Mouse (Mus musculus): ENCODE measurements around the gene Ptch2. TPM values are rescaled to one million over a fixed set of nuclear protein-coding genes. Genes with fewer than 3 reads are reported as not detected.

Ptch2 gene
- polyA plus RNA-seq, 1 experiment from 2014 or later, result 0.51 TPM

DNA sequence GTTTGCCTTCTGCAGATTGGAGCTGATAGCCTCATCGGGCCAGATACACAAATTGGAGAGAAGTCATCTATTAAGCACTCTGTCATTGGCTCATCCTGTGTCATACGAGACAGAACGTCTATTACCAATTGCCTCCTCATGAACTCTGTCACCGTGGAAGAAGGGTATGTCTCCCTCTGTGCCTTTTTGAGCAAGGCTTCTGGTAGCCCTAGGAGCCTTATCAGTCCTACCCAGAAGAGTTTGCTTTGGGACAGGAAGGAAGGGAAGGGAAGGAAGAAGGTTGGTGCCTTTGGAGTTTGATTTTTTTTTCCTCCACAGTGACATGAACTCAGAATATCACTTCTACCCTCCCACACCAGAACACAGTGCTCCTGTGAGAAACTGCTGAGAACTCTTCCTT is 25.3 kb upstream of the Ptch2 start:
- Histone ChIP-seq H3K9me3 (replicated peaks) (no peaks in the 10 kb centered on the region), H3K27me3 (no peaks in the 10 kb centered on the region), H3K36me3 (peaks cover 82% of the 10 kb centered on the region), H3K4me2 (no peak overlapping the region), H3K4me3 (replicated peaks) (no peak overlapping the region), H3K27ac (peak overlapping the region; percentile 30; the same call in 1 of the 2 replicates), H3K9ac (no peak overlapping the region), H3K4me1 (replicated peaks) (peaks cover 16% of the 10 kb centered on the region)
- ATAC-seq (ENCODE audit: low read depth) (peak; percentile 62), DNase-seq (no peak)
- 20% methylated on average over 4 of the region's 4 CpGs for WGBS (ENCODE audit: insufficient replicate concordance)

DNA sequence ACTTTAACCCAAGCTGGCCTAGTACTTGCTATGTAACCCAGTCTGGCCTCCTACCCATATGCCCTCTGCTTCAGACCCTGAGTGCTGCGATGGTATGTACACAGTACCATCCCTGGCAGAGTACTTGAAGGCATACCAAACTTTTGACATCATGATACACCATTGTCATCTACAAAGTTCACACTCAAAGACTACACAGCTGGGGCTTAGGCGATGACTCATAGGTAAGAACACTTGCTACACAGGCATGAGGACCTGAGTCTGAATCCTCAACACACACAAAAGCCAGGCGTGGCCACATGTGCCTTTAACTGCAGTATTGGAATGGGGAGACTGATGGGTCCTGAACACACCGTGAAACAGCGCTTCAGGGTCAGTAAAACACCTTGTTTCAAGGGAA is 24.7 kb upstream of the Ptch2 start:
- Histone ChIP-seq H3K9ac (no peak overlapping the region), H3K36me3 (peaks cover 83% of the 10 kb centered on the region), H3K4me2 (no peak overlapping the region), H3K9me3 (replicated peaks) (no peaks in the 10 kb centered on the region), H3K4me3 (replicated peaks) (no peak overlapping the region), H3K4me1 (replicated peaks) (peaks cover 16% of the 10 kb centered on the region), H3K27ac (peak overlapping the region; percentile 31; the same call in 1 of the 2 replicates), H3K27me3 (no peaks in the 10 kb centered on the region)
- WGBS (ENCODE audit: insufficient replicate concordance), result 90% methylated on average over 5 of the region's 5 CpGs
- DNase-seq, result no peak
- no peak for ATAC-seq (ENCODE audit: low read depth)

- H3K36me3 ChIP-seq, result peaks cover 20% of the 10 kb centered on the region
- peak overlapping the region; percentile 47 for H3K9ac ChIP-seq
- WGBS (ENCODE audit: insufficient replicate concordance), result 71% methylated on average over 7 of the region's 7 CpGs
- H3K27me3 ChIP-seq, result no peaks in the 10 kb centered on the region
- peak overlapping the region; percentile 81 for H3K27ac ChIP-seq
- peak; percentile 54 for ATAC-seq (ENCODE audit: low read depth)
- H3K4me2 ChIP-seq, result peak overlapping the region; percentile 5; the same call in 1 of the 2 replicates
- H3K9me3 ChIP-seq (replicated peaks), result no peaks in the 10 kb centered on the region
- H3K4me1 ChIP-seq (replicated peaks), result peaks cover 52% of the 10 kb centered on the region
- DNase-seq, result peak; percentile 28
- no peak overlapping the region for H3K4me3 ChIP-seq (replicated peaks)
These were observed 7.8 kb upstream of the Ptch2 start for GRCm38 (mm10) chr4:117087948-117088640.

DNA sequence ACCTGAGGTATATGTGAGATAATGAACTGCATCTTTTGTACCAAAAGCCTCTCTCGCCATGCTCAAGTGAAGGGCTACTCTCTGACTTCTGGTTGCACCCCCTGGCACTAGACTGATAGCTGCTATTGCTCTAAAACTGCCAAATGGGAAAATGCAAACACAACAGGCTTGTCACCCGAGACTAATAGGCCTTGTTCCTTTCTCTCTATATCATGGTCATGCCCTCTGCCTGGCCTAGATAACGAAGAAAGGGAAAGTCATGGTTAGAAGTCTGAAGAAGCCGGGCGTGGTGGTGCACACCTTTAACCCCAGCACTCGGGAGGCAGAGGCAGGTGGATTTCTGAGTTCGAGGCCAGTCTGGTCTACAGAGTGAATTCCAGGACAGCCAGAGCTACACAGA is 5.3 kb upstream of the Ptch2 start:
- Histone ChIP-seq H3K4me2 (peak overlapping the region; percentile 28), H3K9ac (peak overlapping the region; percentile 15; the same call in 1 of the 2 replicates), H3K9me3 (replicated peaks) (no peaks in the 10 kb centered on the region), H3K27ac (peak overlapping the region; percentile 85), H3K4me3 (replicated peaks) (no peak overlapping the region), H3K27me3 (peaks cover 17% of the 10 kb centered on the region), H3K4me1 (replicated peaks) (peaks cover 48% of the 10 kb centered on the region), H3K36me3 (peaks cover 19% of the 10 kb centered on the region)
- 22% methylated on average over 7 of the region's 7 CpGs for WGBS (ENCODE audit: insufficient replicate concordance)
- DNase-seq (peak; percentile 64), ATAC-seq (ENCODE audit: low read depth) (peak; percentile 89)

DNA sequence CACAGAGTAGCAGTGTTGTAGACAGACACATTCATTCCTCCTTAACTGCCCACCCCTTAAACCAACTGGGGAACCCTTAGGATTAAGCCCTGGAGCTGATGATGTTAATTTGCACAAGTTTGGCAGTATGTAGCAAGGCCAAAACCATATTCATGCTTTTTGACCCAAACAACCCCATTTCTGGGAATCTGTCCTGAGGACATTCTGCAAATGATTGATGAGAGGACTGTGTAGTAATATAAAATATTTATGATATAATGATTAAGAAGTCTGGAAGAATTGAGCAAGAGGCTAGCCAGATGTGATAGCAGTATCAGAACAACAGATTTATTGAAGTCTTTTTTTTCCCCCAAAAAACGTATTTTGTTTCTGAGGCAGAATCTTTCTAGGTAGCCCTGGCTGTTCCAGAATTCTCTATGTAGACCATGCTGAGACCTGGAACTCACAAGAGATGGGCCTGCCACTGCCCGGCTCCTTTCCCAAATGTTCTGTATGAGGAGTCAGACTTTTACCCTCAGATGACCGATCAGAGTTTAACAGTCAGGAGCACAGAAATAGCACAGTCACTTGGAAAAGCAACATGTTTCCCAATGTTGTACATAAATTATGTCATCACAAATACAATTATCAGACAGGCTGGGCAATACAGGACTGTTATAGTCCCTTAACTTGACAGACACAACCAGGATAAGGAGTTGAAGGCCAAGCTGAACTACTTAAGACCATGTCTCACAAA is 1.1 kb upstream of the Ptch2 start:
- no peak for ATAC-seq (ENCODE audit: low read depth)
- H3K27ac ChIP-seq, result no peak overlapping the region

DNA sequence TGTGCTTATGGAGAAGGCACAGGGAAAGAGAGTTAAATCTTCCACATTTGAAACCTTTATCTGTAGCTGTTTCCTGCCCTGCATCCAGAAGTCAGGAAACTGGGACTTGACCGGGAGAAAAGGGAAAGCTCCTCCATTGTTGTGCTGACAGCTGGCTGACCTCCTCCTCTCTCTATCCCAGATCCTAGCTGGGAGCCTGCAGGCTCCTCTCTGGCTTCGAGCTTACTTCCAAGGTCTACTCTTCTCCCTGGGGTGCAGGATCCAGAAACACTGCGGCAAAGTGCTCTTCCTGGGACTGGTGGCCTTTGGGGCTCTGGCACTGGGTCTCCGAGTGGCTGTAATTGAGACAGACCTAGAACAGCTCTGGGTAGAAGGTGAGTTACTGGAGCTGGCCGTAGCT is 791 bp downstream of the Ptch2 start:
- no peak for DNase-seq
- Histone ChIP-seq H3K4me1 (replicated peaks) (peaks cover 17% of the 10 kb centered on the region), H3K27me3 (peaks cover 49% of the 10 kb centered on the region), H3K9ac (no peak overlapping the region), H3K9me3 (replicated peaks) (no peaks in the 10 kb centered on the region), H3K4me3 (replicated peaks) (peak overlapping the region; percentile 58), H3K36me3 (no peaks in the 10 kb centered on the region), H3K27ac (no peak overlapping the region), H3K4me2 (peak overlapping the region; percentile 71)
- no peak for ATAC-seq (ENCODE audit: low read depth)
- 31% methylated on average over 5 of the region's 5 CpGs for WGBS (ENCODE audit: insufficient replicate concordance)

More for the DNA sequence above, 1.1 kb upstream of the Ptch2 start:
- Histone ChIP-seq H3K9ac (no peak overlapping the region), H3K4me3 (replicated peaks) (no peak overlapping the region), H3K36me3 (no peaks in the 10 kb centered on the region), H3K4me2 (no peak overlapping the region), H3K4me1 (replicated peaks) (peaks cover 32% of the 10 kb centered on the region), H3K27me3 (peaks cover 49% of the 10 kb centered on the region), H3K9me3 (replicated peaks) (no peaks in the 10 kb centered on the region)
- DNase-seq, result no peak
- 73% methylated on average over 3 of the region's 3 CpGs for WGBS (ENCODE audit: insufficient replicate concordance)

DNA sequence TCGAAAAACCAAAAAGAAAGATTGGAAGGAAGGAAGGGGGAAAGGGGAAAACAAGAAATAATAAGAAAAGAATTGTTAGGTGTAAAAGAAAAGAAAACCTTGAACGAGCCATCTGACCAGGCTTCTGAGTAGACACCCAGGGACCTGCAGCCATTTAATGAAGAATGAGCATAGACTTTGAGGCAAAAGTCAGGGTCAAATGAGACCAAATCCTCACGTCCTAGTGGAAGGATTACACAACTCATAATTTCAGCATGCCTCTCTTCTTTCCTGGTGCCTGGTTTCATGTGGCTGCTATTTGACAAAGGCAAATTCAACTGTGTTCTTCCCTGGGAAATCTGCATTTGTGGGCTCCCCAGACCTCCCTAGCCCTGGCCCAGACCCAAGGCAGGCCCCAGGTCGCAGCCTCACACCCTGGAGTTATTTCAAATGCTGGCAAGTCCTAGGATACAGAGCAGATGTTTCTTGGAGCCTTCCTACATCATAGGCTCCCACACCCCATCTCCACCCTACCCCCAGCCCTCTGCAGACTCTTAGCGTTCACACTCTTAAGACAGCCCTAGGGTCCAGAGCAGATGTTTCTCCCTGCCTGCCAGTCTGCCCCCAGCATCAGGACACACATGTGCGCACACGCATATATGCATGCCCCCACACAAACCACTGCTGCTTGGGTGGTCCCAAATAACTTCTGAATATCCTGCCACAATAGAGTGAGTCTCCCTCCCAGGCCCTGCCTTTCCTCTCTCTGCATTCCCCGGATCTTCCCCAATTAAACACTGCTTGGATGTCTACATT is 2.3 kb downstream of the Ptch2 start:
- Histone ChIP-seq H3K4me1 (replicated peaks) (peaks cover 17% of the 10 kb centered on the region), H3K27me3 (peaks cover 49% of the 10 kb centered on the region), H3K9ac (no peak overlapping the region), H3K4me2 (no peak overlapping the region), H3K9me3 (replicated peaks) (no peaks in the 10 kb centered on the region), H3K36me3 (no peaks in the 10 kb centered on the region), H3K4me3 (replicated peaks) (no peak overlapping the region), H3K27ac (peak overlapping the region; percentile 3; the same call in 1 of the 2 replicates)
- no peak for ATAC-seq (ENCODE audit: low read depth)
- DNase-seq, result no peak
- WGBS (ENCODE audit: insufficient replicate concordance), result 58% methylated on average over 8 of the region's 8 CpGs

DNA sequence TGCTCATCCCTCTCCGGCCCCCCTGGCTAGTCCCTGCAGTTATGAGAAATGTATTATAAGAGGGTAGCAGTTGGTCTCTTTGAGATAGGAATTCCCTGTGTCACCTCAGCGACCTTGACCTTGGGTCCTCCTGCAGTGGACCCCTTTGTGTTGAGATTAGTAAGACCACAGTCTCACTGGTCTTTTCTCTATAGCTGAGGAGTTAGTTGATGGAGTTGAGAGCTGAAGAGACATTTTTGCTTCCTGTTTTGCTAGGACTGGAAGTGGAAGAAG is 2.8 kb downstream of the Ptch2 start:
- no peak overlapping the region for H3K9ac ChIP-seq
- no peak overlapping the region for H3K4me2 ChIP-seq
- H3K27me3 ChIP-seq, result peaks cover 49% of the 10 kb centered on the region
- ATAC-seq (ENCODE audit: low read depth) (no peak), DNase-seq (no peak)
- H3K9me3 ChIP-seq (replicated peaks), result no peaks in the 10 kb centered on the region
- no peak overlapping the region for H3K27ac ChIP-seq
- H3K36me3 ChIP-seq, result no peaks in the 10 kb centered on the region
- 54% methylated on average over 2 of the region's 2 CpGs for WGBS (ENCODE audit: insufficient replicate concordance)
- peaks cover 17% of the 10 kb centered on the region for H3K4me1 ChIP-seq (replicated peaks)
- H3K4me3 ChIP-seq (replicated peaks), result no peak overlapping the region

- Histone ChIP-seq H3K27ac (no peak overlapping the region), H3K4me2 (no peak overlapping the region), H3K9me3 (replicated peaks) (no peaks in the 10 kb centered on the region), H3K36me3 (no peaks in the 10 kb centered on the region), H3K4me3 (replicated peaks) (no peak overlapping the region), H3K9ac (no peak overlapping the region), H3K4me1 (replicated peaks) (peaks cover 17% of the 10 kb centered on the region), H3K27me3 (peaks cover 38% of the 10 kb centered on the region)
- 68% methylated on average over 4 of the region's 4 CpGs for WGBS (ENCODE audit: insufficient replicate concordance)
- no peak for DNase-seq
- no peak for ATAC-seq (ENCODE audit: low read depth)
These were observed 4.2 kb downstream of the Ptch2 start for GRCm38 (mm10) chr4:117100036-117100435.

DNA sequence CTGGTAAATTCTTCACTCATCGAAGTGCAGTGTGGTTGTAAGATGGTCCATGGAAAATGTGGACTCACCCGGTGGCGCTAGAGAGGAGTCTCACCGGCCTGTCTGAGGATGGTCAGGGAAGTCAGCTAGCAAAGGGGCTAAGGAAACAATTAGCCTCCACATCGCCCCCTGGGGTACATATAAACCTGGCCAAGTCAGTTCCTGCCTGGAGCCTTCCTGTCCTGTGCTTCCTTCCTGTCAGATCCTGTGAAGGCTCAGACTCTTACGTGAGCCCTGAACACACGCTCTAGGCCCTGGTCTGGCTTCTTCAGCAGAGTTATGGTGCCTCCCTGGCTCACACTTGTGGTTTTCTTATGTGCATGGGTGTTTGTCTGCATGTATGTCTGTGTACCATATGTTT is 5.3 kb downstream of the Ptch2 start:
- DNase-seq (no peak), ATAC-seq (ENCODE audit: low read depth) (no peak)
- Histone ChIP-seq H3K36me3 (no peaks in the 10 kb centered on the region), H3K4me2 (no peak overlapping the region), H3K4me1 (replicated peaks) (peaks cover 7% of the 10 kb centered on the region), H3K27ac (no peak overlapping the region), H3K4me3 (replicated peaks) (no peak overlapping the region), H3K9me3 (replicated peaks) (no peaks in the 10 kb centered on the region), H3K27me3 (peaks cover 26% of the 10 kb centered on the region), H3K9ac (no peak overlapping the region)
- 36% methylated on average over 7 of the region's 7 CpGs for WGBS (ENCODE audit: insufficient replicate concordance)

- WGBS (ENCODE audit: insufficient replicate concordance), result 69% methylated on average over 10 of the region's 10 CpGs
- no peaks in the 10 kb centered on the region for H3K36me3 ChIP-seq
These were observed 8.8 kb downstream of the Ptch2 start for GRCm38 (mm10) chr4:117104672-117105071.

More at GRCm38 (mm10) chr4:117104672-117105071, 8.8 kb downstream of the Ptch2 start:
- no peaks in the 10 kb centered on the region for H3K9me3 ChIP-seq (replicated peaks)
- no peaks in the 10 kb centered on the region for H3K4me1 ChIP-seq (replicated peaks)
- H3K27me3 ChIP-seq, result no peaks in the 10 kb centered on the region
- H3K4me2 ChIP-seq, result no peak overlapping the region
- H3K9ac ChIP-seq, result no peak overlapping the region
- DNase-seq, result no peak
- no peak for ATAC-seq (ENCODE audit: low read depth)
- no peak overlapping the region for H3K4me3 ChIP-seq (replicated peaks)
- no peak overlapping the region for H3K27ac ChIP-seq

All from liver, embryonic 13.5 days (tissue).